Mouse (Mus musculus): ENCODE measurements around the gene Ticrr. TPM values are rescaled to one million over a fixed set of nuclear protein-coding genes. Genes with fewer than 3 reads are reported as not detected.
A peak's percentile ranks its signal among the peaks of the same experiment; 100 is the strongest.

Gene Ticrr
- polyA plus RNA-seq, 1 experiment from 2014 or later: 0.87 TPM

DNA sequence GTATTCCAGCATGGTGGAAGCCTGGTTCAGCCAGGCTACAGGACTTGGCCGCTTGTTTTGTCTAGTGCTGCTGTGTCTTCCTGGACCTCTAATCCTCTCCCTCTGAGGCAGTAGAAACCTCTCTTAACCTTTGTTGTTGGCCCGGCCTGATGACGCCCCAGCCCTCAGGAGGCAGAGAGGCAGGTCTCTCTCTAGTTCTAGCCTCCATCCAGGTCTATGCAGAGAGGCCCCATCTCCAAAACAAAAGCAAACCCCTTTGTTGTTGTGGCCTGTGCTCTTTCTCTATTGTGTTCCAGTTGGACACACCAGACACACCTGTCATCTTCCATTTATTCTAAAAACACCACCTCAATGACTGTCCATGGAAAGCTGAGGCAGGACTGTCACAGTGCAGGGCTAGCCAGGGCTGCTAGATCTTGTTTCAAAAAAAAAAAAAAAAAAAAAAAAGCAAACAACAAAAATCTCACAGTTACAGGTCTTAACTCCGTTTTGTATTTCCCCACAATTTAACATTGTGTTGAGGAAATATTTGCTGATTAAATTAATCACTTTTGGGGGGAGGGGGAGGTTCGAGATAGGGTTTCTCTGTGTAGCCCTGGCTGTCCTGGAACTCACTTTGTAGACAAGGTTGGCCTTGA lies 1.4 kb downstream of the Ticrr start:
- WGBS: 13% methylated on average over 5 of the region's 5 CpGs

DNA sequence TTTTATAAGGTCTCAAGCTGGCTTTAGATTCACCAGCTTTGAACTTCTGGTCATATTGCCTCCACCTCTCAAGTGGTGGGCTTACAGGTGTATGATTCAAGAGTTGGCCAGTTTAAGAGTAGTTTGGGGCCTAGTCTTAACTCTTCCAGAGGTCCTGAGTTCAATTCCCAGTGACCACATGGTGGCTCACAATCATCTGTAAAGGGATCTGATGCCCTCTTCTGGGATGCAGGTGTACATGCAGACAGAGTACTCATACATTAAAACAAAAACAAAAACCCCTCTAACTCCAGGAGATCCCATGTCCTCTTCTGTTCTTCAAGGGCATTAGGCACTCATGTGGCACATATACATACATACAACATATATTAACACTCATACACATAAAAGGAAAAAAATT lies 6.7 kb downstream of the Ticrr start:
- no peak for ATAC-seq
- H3K36me3 ChIP-seq (ENCODE audit: control insufficient read depth, insufficient read depth, low read length): no peaks in the 10 kb centered on the region
- no peak overlapping the region for H3K27ac ChIP-seq (ENCODE audit: low read length)
- no peaks in the 10 kb centered on the region for H3K4me1 ChIP-seq (ENCODE audit: control insufficient read depth, insufficient read depth, low read length)
- no peaks in the 10 kb centered on the region for H3K9me3 ChIP-seq (replicated peaks; ENCODE audit: control insufficient read depth, low read length, poor library complexity, severe bottlenecking)
- H3K9ac ChIP-seq (ENCODE audit: low read depth, low read length): no peak overlapping the region
- H3K4me2 ChIP-seq (ENCODE audit: low read length): no peak overlapping the region
- no peaks in the 10 kb centered on the region for H3K27me3 ChIP-seq (ENCODE audit: control insufficient read depth, insufficient read depth, low read depth, low read length)
- no peak overlapping the region for H3K4me3 ChIP-seq (ENCODE audit: low read depth, low read length)

More for the DNA sequence above, 1.4 kb downstream of the Ticrr start:
- Histone ChIP-seq H3K36me3 (ENCODE audit: control insufficient read depth, insufficient read depth, low read length) (no peaks in the 10 kb centered on the region), H3K9ac (ENCODE audit: low read depth, low read length) (no peak overlapping the region; the same call in 1 of the 2 replicates), H3K27me3 (ENCODE audit: control insufficient read depth, insufficient read depth, low read depth, low read length) (no peaks in the 10 kb centered on the region), H3K27ac (ENCODE audit: low read length) (no peak overlapping the region), H3K4me3 (ENCODE audit: low read depth, low read length) (peak overlapping the region; percentile 79), H3K9me3 (replicated peaks; ENCODE audit: control insufficient read depth, low read length, poor library complexity, severe bottlenecking) (no peaks in the 10 kb centered on the region), H3K4me2 (ENCODE audit: low read length) (peak overlapping the region; percentile 100), H3K4me1 (ENCODE audit: control insufficient read depth, insufficient read depth, low read length) (peaks cover 13% of the 10 kb centered on the region; the same call in 1 of the 2 replicates)
- no peak for ATAC-seq

GRCm38 (mm10) chr7:79670900-79671604 lies 11.1 kb downstream of the Ticrr start:
- Histone ChIP-seq H3K9me3 (replicated peaks; ENCODE audit: control insufficient read depth, low read length, poor library complexity, severe bottlenecking) (no peaks in the 10 kb centered on the region), H3K36me3 (ENCODE audit: control insufficient read depth, insufficient read depth, low read length) (no peaks in the 10 kb centered on the region), H3K4me2 (ENCODE audit: low read length) (no peak overlapping the region), H3K27ac (ENCODE audit: low read length) (no peak overlapping the region), H3K4me1 (ENCODE audit: control insufficient read depth, insufficient read depth, low read length) (no peaks in the 10 kb centered on the region), H3K4me3 (ENCODE audit: low read depth, low read length) (no peak overlapping the region), H3K27me3 (ENCODE audit: control insufficient read depth, insufficient read depth, low read depth, low read length) (no peaks in the 10 kb centered on the region), H3K9ac (ENCODE audit: low read depth, low read length) (no peak overlapping the region)
- 93% methylated on average over 4 of the region's 4 CpGs for WGBS
- ATAC-seq: no peak

DNA sequence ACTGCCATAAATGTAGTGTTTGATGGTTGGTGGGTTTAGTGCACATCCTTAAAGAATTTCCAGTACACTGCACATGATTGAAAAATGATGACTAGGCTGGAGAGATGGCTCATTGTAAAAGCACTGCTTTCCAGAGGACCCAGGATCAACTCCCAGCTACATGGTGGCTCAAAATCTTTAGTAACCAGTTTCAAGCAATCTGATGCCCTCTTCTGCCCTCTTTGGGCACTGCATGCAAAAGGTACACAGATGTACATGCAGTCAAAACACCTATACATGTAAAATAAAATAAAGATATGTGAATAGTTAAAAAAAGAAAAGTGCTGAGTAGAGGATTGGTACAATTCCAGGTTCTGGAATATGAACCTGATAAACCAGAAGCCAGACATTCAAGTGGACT lies 19.2 kb downstream of the Ticrr start:
- Histone ChIP-seq H3K4me2 (ENCODE audit: low read length) (no peak overlapping the region), H3K36me3 (ENCODE audit: control insufficient read depth, insufficient read depth, low read length) (no peaks in the 10 kb centered on the region), H3K27me3 (ENCODE audit: control insufficient read depth, insufficient read depth, low read depth, low read length) (no peaks in the 10 kb centered on the region), H3K4me3 (ENCODE audit: low read depth, low read length) (no peak overlapping the region), H3K9me3 (replicated peaks; ENCODE audit: control insufficient read depth, low read length, poor library complexity, severe bottlenecking) (no peaks in the 10 kb centered on the region), H3K27ac (ENCODE audit: low read length) (no peak overlapping the region), H3K9ac (ENCODE audit: low read depth, low read length) (no peak overlapping the region), H3K4me1 (ENCODE audit: control insufficient read depth, insufficient read depth, low read length) (no peaks in the 10 kb centered on the region)
- ATAC-seq: no peak

- no peaks in the 10 kb centered on the region for H3K4me1 ChIP-seq (ENCODE audit: control insufficient read depth, insufficient read depth, low read length)
- no peak overlapping the region for H3K27ac ChIP-seq (ENCODE audit: low read length)
- no peak for ATAC-seq
- H3K36me3 ChIP-seq (ENCODE audit: control insufficient read depth, insufficient read depth, low read length): no peaks in the 10 kb centered on the region
- no peak overlapping the region for H3K4me3 ChIP-seq (ENCODE audit: low read depth, low read length)
- H3K9me3 ChIP-seq (replicated peaks; ENCODE audit: control insufficient read depth, low read length, poor library complexity, severe bottlenecking): no peaks in the 10 kb centered on the region
- no peak overlapping the region for H3K9ac ChIP-seq (ENCODE audit: low read depth, low read length)
- no peaks in the 10 kb centered on the region for H3K27me3 ChIP-seq (ENCODE audit: control insufficient read depth, insufficient read depth, low read depth, low read length)
- WGBS: 97% methylated on average over 2 of the region's 2 CpGs
- H3K4me2 ChIP-seq (ENCODE audit: low read length): no peak overlapping the region
Measured at GRCm38 (mm10) chr7:79680231-79680630, 20.2 kb downstream of the Ticrr start.

DNA sequence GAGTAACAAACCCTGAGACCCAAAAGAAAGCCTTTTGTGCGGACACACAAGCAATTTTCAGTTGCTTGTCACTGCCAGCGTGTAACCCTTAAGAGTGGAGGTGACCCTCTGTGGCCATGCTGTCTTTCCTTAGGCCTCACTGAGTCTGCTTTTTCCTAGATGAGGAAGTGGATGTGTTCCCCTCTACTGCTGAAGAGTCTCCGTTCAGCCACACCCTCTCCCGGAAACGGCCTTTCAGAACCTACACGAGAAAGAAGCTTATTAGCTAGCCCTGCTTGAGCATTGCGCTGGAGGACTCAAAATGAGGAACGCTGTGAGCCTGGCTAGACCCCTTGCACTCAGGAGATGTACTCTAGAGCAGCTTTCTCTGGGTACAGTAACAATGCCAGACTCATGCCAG lies 36.5 kb downstream of the Ticrr start:
- ATAC-seq: no peak
- no peaks in the 10 kb centered on the region for H3K4me1 ChIP-seq (ENCODE audit: control insufficient read depth, insufficient read depth, low read length)
- no peak overlapping the region for H3K27ac ChIP-seq (ENCODE audit: low read length)
- WGBS: 86% methylated on average over 8 of the region's 8 CpGs
- H3K4me2 ChIP-seq (ENCODE audit: low read length): no peak overlapping the region
- H3K36me3 ChIP-seq (ENCODE audit: control insufficient read depth, insufficient read depth, low read length): no peaks in the 10 kb centered on the region
- no peaks in the 10 kb centered on the region for H3K9me3 ChIP-seq (replicated peaks; ENCODE audit: control insufficient read depth, low read length, poor library complexity, severe bottlenecking)
- H3K9ac ChIP-seq (ENCODE audit: low read depth, low read length): no peak overlapping the region
- no peak overlapping the region for H3K4me3 ChIP-seq (ENCODE audit: low read depth, low read length)
- no peaks in the 10 kb centered on the region for H3K27me3 ChIP-seq (ENCODE audit: control insufficient read depth, insufficient read depth, low read depth, low read length)

DNA sequence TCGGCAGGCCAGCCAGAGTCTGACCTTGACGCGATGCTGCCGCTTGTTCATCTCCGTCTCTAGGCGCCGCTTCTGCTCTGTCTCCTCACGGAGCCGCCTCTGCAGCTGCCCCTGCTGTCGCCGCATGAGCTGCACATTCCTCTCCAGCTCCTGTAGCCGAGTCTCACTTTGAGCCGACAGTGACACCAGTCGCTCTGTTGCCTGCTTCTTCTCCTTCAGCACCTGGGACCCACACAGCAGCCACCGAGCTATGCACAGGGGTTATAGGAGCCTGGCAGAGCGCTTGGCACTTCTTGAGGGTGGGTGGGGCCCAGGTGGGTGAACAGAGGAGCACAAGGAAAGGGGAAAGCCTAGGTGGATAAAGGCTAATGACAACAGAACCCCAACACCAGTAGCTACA lies 42.8 kb downstream of the Ticrr start:
- H3K36me3 ChIP-seq (ENCODE audit: control insufficient read depth, insufficient read depth, low read length): no peaks in the 10 kb centered on the region

GRCm38 (mm10) chr7:79705210-79705609 lies 45.2 kb downstream of the Ticrr start:
- peaks cover 3% of the 10 kb centered on the region; the same call in 1 of the 2 replicates for H3K4me1 ChIP-seq (ENCODE audit: control insufficient read depth, insufficient read depth, low read length)
- H3K9me3 ChIP-seq (replicated peaks; ENCODE audit: control insufficient read depth, low read length, poor library complexity, severe bottlenecking): no peaks in the 10 kb centered on the region
- H3K9ac ChIP-seq (ENCODE audit: low read depth, low read length): no peak overlapping the region
- no peak overlapping the region for H3K4me3 ChIP-seq (ENCODE audit: low read depth, low read length)
- H3K27ac ChIP-seq (ENCODE audit: low read length): no peak overlapping the region
- 89% methylated on average over 5 of the region's 5 CpGs for WGBS
- H3K36me3 ChIP-seq (ENCODE audit: control insufficient read depth, insufficient read depth, low read length): no peaks in the 10 kb centered on the region
- no peak overlapping the region for H3K4me2 ChIP-seq (ENCODE audit: low read length)
- no peak for ATAC-seq
- H3K27me3 ChIP-seq (ENCODE audit: control insufficient read depth, insufficient read depth, low read depth, low read length): no peaks in the 10 kb centered on the region

More for the DNA sequence above, 42.8 kb downstream of the Ticrr start:
- H3K4me1 ChIP-seq (ENCODE audit: control insufficient read depth, insufficient read depth, low read length): no peaks in the 10 kb centered on the region
- no peak overlapping the region for H3K9ac ChIP-seq (ENCODE audit: low read depth, low read length)
- H3K4me3 ChIP-seq (ENCODE audit: low read depth, low read length): no peak overlapping the region
- H3K27me3 ChIP-seq (ENCODE audit: control insufficient read depth, insufficient read depth, low read depth, low read length): no peaks in the 10 kb centered on the region
- H3K9me3 ChIP-seq (replicated peaks; ENCODE audit: control insufficient read depth, low read length, poor library complexity, severe bottlenecking): no peaks in the 10 kb centered on the region
- 85% methylated on average over 16 of the region's 16 CpGs for WGBS
- ATAC-seq: no peak
- no peak overlapping the region for H3K4me2 ChIP-seq (ENCODE audit: low read length)
- H3K27ac ChIP-seq (ENCODE audit: low read length): no peak overlapping the region

GRCm38 (mm10) chr7:79710130-79710607 lies 50.2 kb downstream of the Ticrr start:
- WGBS: under 1% methylated on average over 38 of the region's 55 CpGs
- no peaks in the 10 kb centered on the region for H3K27me3 ChIP-seq (ENCODE audit: control insufficient read depth, insufficient read depth, low read depth, low read length)
- peak overlapping the region; percentile 64 for H3K9ac ChIP-seq (ENCODE audit: low read depth, low read length)
- H3K4me3 ChIP-seq (ENCODE audit: low read depth, low read length): peak overlapping the region; percentile 47
- H3K27ac ChIP-seq (ENCODE audit: low read length): 0 out of 2 replicates have a peak overlapping the region, but pooled peaks have one; percentile 28
- no peaks in the 10 kb centered on the region for H3K9me3 ChIP-seq (replicated peaks; ENCODE audit: control insufficient read depth, low read length, poor library complexity, severe bottlenecking)
- H3K36me3 ChIP-seq (ENCODE audit: control insufficient read depth, insufficient read depth, low read length): no peaks in the 10 kb centered on the region
- peak overlapping the region; percentile 73 for H3K4me2 ChIP-seq (ENCODE audit: low read length)
- peaks cover 12% of the 10 kb centered on the region for H3K4me1 ChIP-seq (ENCODE audit: control insufficient read depth, insufficient read depth, low read length)
- ATAC-seq: peak; percentile 92
